Mouse (Mus musculus) embryonic fibroblast, embryonic 13.5 days (primary cell): ENCODE measurements at regions not wholly inside any gene's neighbourhood (a gene's known extent, or its start where the extent isn't known, plus 50 kb on each side); places are given as distances from the start of the nearest gene placed in this dataset.

Experiments
- CTCF ChIP-seq: IDR thresholded peaks from 2 replicates; pipeline ENCODE4 v1.5.1; 2011; ENCODE audit warnings: mild to moderate bottlenecking, control low read depth, low read length, moderate library complexity, borderline replicate concordance; ENCODE audit not compliant: insufficient read depth
- POLR2A ChIP-seq: IDR thresholded peaks from 2 replicates; pipeline ENCODE4 v1.6.1; 2011; ENCODE audit warnings: low read depth, mild to moderate bottlenecking, control low read depth, low read length, moderate library complexity

DNA sequence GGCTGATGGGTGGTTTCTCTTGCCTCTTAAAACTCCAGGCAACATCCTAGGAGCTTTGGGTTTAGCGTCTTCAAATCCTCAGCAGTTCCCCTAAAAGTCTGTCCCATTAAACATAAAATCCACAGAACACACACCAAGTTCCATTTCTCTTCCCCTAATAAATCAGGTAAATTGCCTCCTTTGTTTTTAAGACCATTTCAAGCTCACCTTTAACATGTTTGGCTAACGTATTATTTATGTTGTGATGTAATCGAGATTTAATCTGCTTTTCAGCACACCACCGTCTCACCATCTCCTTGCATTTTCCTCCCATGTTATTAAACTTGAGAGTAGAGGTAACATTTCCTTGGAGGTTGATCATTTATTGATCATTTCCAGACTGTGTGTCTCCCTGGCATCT, 286.6 kb upstream of the Nfe2l3 start:
- TF ChIP-seq POLR2A = no peak
- no peak for TF ChIP-seq CTCF
